Mouse (Mus musculus): Measurements from ENCODE around the gene Prr12.

The Prr12 gene

GRCm38 (mm10) chr7:45079856-45080255 is 27.2 kb upstream of the Prr12 start:
- in situ Hi-C loops (cut with MboI; ENCODE audit: unreplicated experiment in 2 of 2) = loop anchor here (5.0 kb wide), 5 partner anchors 47 to 222 kb away; partner anchors contain the start of genes Ccdc155 (in 1 of the 2), Flt3l (in 1 of the 2), Gm45713 (in 1 of the 2) and Rpl13a (in 1 of the 2)

- in situ Hi-C loops (cut with MboI; ENCODE audit: unreplicated experiment in 2 of 2) = no loop called here
Measured at GRCm38 (mm10) chr7:45078513-45078912, 25.8 kb upstream of the Prr12 start.

GRCm38 (mm10) chr7:45077829-45078228 is 25.1 kb upstream of the Prr12 start:
- in situ Hi-C loops (cut with MboI; ENCODE audit: unreplicated experiment in 2 of 2) = no loop called here

- in situ Hi-C loops (cut with MboI; ENCODE audit: unreplicated experiment in 2 of 2) = no loop called here
Measured at GRCm38 (mm10) chr7:45077322-45077721, 24.6 kb upstream of the Prr12 start.

GRCm38 (mm10) chr7:45076501-45076900 is 23.8 kb upstream of the Prr12 start:
- in situ Hi-C loops (cut with MboI; ENCODE audit: unreplicated experiment in 2 of 2) = no loop called here

- in situ Hi-C loops (cut with MboI; ENCODE audit: unreplicated experiment in 2 of 2) = no loop called here
Measured at GRCm38 (mm10) chr7:45075405-45075804, 22.7 kb upstream of the Prr12 start.

GRCm38 (mm10) chr7:45073949-45074348 is 21.3 kb upstream of the Prr12 start:
- in situ Hi-C loops (cut with MboI; ENCODE audit: unreplicated experiment in 2 of 2) = loop anchor here in 1 of 2 experiments (5.0 kb wide), 1 partner anchor 92 kb away; no protein-coding TSS in a partner anchor

GRCm38 (mm10) chr7:45073171-45073707 is 20.6 kb upstream of the Prr12 start:
- in situ Hi-C loops (cut with MboI; ENCODE audit: unreplicated experiment in 2 of 2) = loop anchor here in 1 of 2 experiments (5.0 kb wide), 1 partner anchor 91 kb away; no protein-coding TSS in a partner anchor

GRCm38 (mm10) chr7:45072230-45072629 is 19.5 kb upstream of the Prr12 start:
- in situ Hi-C loops (cut with MboI; ENCODE audit: unreplicated experiment in 2 of 2) = loop anchor here in 1 of 2 experiments (5.0 kb wide), 1 partner anchor 90 kb away; no protein-coding TSS in a partner anchor

GRCm38 (mm10) chr7:45069671-45070070 is 17.0 kb upstream of the Prr12 start:
- in situ Hi-C loops (cut with MboI; ENCODE audit: unreplicated experiment in 2 of 2) = loop anchor here (5.0 kb wide), 2 partner anchors 82 to 87 kb away; partner anchors contain the start of gene Prmt1 (in 1 of the 2)

- in situ Hi-C loops (cut with MboI; ENCODE audit: unreplicated experiment in 2 of 2) = loop anchor here in 1 of 2 experiments (5.0 kb wide), 1 partner anchor 81 kb away; the partner anchor contains the start of gene Prmt1
Measured at GRCm38 (mm10) chr7:45068000-45068318, 15.3 kb upstream of the Prr12 start.

- in situ Hi-C loops (cut with MboI; ENCODE audit: unreplicated experiment in 2 of 2) = loop anchor here in 1 of 2 experiments (5.0 kb wide), 1 partner anchor 80 kb away; the partner anchor contains the start of gene Prmt1
Measured at GRCm38 (mm10) chr7:45067190-45067999, 14.7 kb upstream of the Prr12 start.

GRCm38 (mm10) chr7:45062239-45062835 is 9.7 kb upstream of the Prr12 start, which contains the start of the genes Nosip and Prrg2:
Gene Nosip, plus strand, starts transcription at chr7:45062429.
Gene Prrg2, minus strand, starts transcription at chr7:45062677.
- in situ Hi-C loops (cut with MboI; ENCODE audit: unreplicated experiment in 2 of 2) = no loop called here

GRCm38 (mm10) chr7:45061532-45062075 is 8.9 kb upstream of the Prr12 start:
- in situ Hi-C loops (cut with MboI; ENCODE audit: unreplicated experiment in 2 of 2) = no loop called here

GRCm38 (mm10) chr7:45060632-45061122 is 8.0 kb upstream of the Prr12 start:
- in situ Hi-C loops (cut with MboI; ENCODE audit: unreplicated experiment in 2 of 2) = no loop called here

- in situ Hi-C loops (cut with MboI; ENCODE audit: unreplicated experiment in 2 of 2) = no loop called here
Measured at GRCm38 (mm10) chr7:45058607-45059571, 6.2 kb upstream of the Prr12 start.

GRCm38 (mm10) chr7:45056972-45057348 is 4.3 kb upstream of the Prr12 start:
- in situ Hi-C loops (cut with MboI; ENCODE audit: unreplicated experiment in 2 of 2) = no loop called here

GRCm38 (mm10) chr7:45056329-45056971 is 3.8 kb upstream of the Prr12 start:
- in situ Hi-C loops (cut with MboI; ENCODE audit: unreplicated experiment in 2 of 2) = no loop called here

- in situ Hi-C loops (cut with MboI; ENCODE audit: unreplicated experiment in 2 of 2) = no loop called here
Measured at GRCm38 (mm10) chr7:45053931-45054510, 1.3 kb upstream of the Prr12 start.

Data from v-Abl transformed pro-B cells (cell line).